Mouse (Mus musculus): ENCODE results near the gene Ksr2.

GRCm38 (mm10) chr5:117803551-117803950 lies 389.8 kb downstream of the Ksr2 start:
- TF ChIP-seq GATA1 (IDR thresholded peaks at IDR 0.05; ENCODE audit: borderline replicate concordance, low read length) (no peak), CTCF (IDR thresholded peaks at IDR 0.05; ENCODE audit: low read depth, low read length) (no peak), TAL1 (conservative IDR thresholded peaks at IDR 0.05; ENCODE audit: low read depth, low read length) (no peak), POLR2AphosphoS5 (IDR thresholded peaks at IDR 0.05; ENCODE audit: insufficient replicate concordance, low read depth, low read length) (no peak)

All from G1E (cell line).